In genomic region chr1:75345036-75345935, GRCm38 (mm10) we compare ENCODE assay signal across 9 mouse cellular contexts. TPM values are rescaled to one million over a fixed set of nuclear protein-coding genes. Genes with fewer than 3 reads are reported as not detected.
A peak's percentile ranks its signal among the peaks of the same experiment; 100 is the strongest.
DNase-seq lines count a peak whose midpoint lies in the region; ATAC-seq and TF ChIP-seq lines count a peak whose summit lies in the region.
"Had no signal": no experiment of that assay in that cellular context is flagged by ENCODE, and none has a peak within 500 bp of the region (broad histone marks: within the 10 kb centered on the region; RNA-seq: fewer than 3 reads in every experiment).

No protein-coding gene starts in this region.

- no peak for TF ChIP-seq POLR2A in CH12.LX (IDR thresholded peaks at IDR 0.05; ENCODE audit: low read depth, low read length)

- H3K4me2 ChIP-seq in CH12.LX (ENCODE audit: insufficient read depth, low read depth, poor library complexity, severe bottlenecking): peak overlapping the region; percentile 44
- H3K4me2 ChIP-seq in embryonic facial prominence, embryonic 15.5 days (replicated peaks): 0 out of 2 replicates have a peak overlapping the region, but pooled peaks have one; percentile 2

- peaks cover 2% of the 10 kb centered on the region for H3K9me3 ChIP-seq in CH12.LX (replicated peaks; ENCODE audit: low read length)
- H3K9me3 ChIP-seq in embryonic facial prominence, embryonic 15.5 days (replicated peaks): no peaks in the 10 kb centered on the region

- no peaks in the 10 kb centered on the region for H3K36me3 ChIP-seq in CH12.LX (replicated peaks in 1 of 2; ENCODE audit: control insufficient read depth in 1 of 2, insufficient read depth in 1 of 2, low read length in 1 of 2)
- H3K36me3 ChIP-seq in embryonic facial prominence, embryonic 15.5 days: no peaks in the 10 kb centered on the region

- dilution Hi-C loops in CH12.LX (cut with MboI; ENCODE audit: extremely low pct_ligation_motif_present, extremely low pct_unique_long_range_greater_than_20kb, low sequenced_read_pairs): no loop called here

- in situ Hi-C loops in CH12.LX (cut with MboI; ENCODE audit: low pct_ligation_motif_present, low pct_unique_long_range_greater_than_20kb, low sequenced_read_pairs): loop anchor here (5.0 to 25.0 kb wide), 2 partner anchors 127 to 217 kb away; no protein-coding TSS in a partner anchor

- DNase-seq in heart, adult 18-20 months: peak; percentile 23 to 37
- no peak for DNase-seq in heart, adult 8-10 months (ENCODE audit: low spot score)
- DNase-seq in CH12.LX (ENCODE audit: extremely low read depth): peak; percentile 34
- peak; percentile 41 to 60 for DNase-seq in kidney, postnatal 4 days
- DNase-seq in left cerebral cortex, adult 11 months (ENCODE audit: low spot score): no peak
- DNase-seq in right cerebral cortex, postnatal 14 days: no peak
- DNase-seq in adrenal gland, postnatal 10 days: no peak

- TF ChIP-seq EP300 in CH12.LX (IDR thresholded peaks at IDR 0.05; ENCODE audit: low read length): no peak

- TF ChIP-seq RAD21 in CH12.LX (IDR thresholded peaks at IDR 0.05; ENCODE audit: low read depth, low read length): peak; percentile 40

- peaks cover 10 to 32% of the 10 kb centered on the region in 2 experiments for H3K4me1 ChIP-seq in CH12.LX (ENCODE audit: control insufficient read depth in 1 of 2, insufficient read depth in 2 of 2)
- peaks cover 45% of the 10 kb centered on the region for H3K4me1 ChIP-seq in embryonic facial prominence, embryonic 15.5 days

- H3K27ac ChIP-seq in CH12.LX (ENCODE audit: insufficient read depth, low read depth): no peak overlapping the region
- peak overlapping the region; percentile 51; the same call in 1 of the 2 replicates for H3K27ac ChIP-seq in embryonic facial prominence, embryonic 15.5 days (replicated peaks)
- H3K27ac ChIP-seq: macrophage had no signal

- peaks cover 10% of the 10 kb centered on the region for H3K27me3 ChIP-seq in CH12.LX (replicated peaks)
- H3K27me3 ChIP-seq in embryonic facial prominence, embryonic 15.5 days: peaks cover 5% of the 10 kb centered on the region; the same call in 1 of the 2 replicates

- ATAC-seq in embryonic facial prominence, embryonic 15.5 days (ENCODE audit: insufficient number of reproducible peaks, low FRiP score, low TSS enrichment, low read depth): 0 out of 2 replicates have a peak, but pooled peaks have one; percentile 26

- H3K4me3 ChIP-seq in CH12.LX (replicated peaks in 1 of 3; ENCODE audit: low read depth in 2 of 3, low read length in 2 of 3, poor library complexity in 1 of 3): peak overlapping the region in 1 of 3 experiments; percentile 22
- no peak overlapping the region for H3K4me3 ChIP-seq in embryonic facial prominence, embryonic 15.5 days (replicated peaks)

- H3K79me2 ChIP-seq in CH12.LX (replicated peaks; ENCODE audit: control insufficient read depth, extremely low read depth, insufficient read depth, poor library complexity, severe bottlenecking): no peaks in the 10 kb centered on the region

- TF ChIP-seq CTCF in CH12.LX (conservative IDR thresholded peaks at IDR 0.05 in 1 of 2, IDR thresholded peaks at IDR 0.05 in 1 of 2; ENCODE audit: low read depth in 2 of 2, low read length in 2 of 2): peak in 1 of 2 experiments; percentile 59; a peak in 2 of 4 replicates

- H3K9ac ChIP-seq in CH12.LX (ENCODE audit: insufficient read depth, low read depth): no peak overlapping the region
- no peak overlapping the region for H3K9ac ChIP-seq in embryonic facial prominence, embryonic 15.5 days

- WGBS in embryonic facial prominence, embryonic 15.5 days: 32% methylated on average over 20 of the region's 20 CpGs

TF ChIP-seq in CH12.LX, 34 proteins besides CTCF, POLR2A, EP300 and RAD21:
- TF ChIP-seq SMC3 (IDR thresholded peaks at IDR 0.05; ENCODE audit: low read depth, low read length): peak; percentile 35
- 0 out of 2 replicates have a peak, but pooled peaks have one; percentile 5 for TF ChIP-seq MEF2A (IDR thresholded peaks at IDR 0.05; ENCODE audit: borderline replicate concordance, low read depth, low read length)
- TF ChIP-seq E2F4 (IDR thresholded peaks at IDR 0.05; ENCODE audit: insufficient replicate concordance, low read depth, low read length): no peak

RNA-seq across cellular contexts. Expression of gene Des, which starts 14.8 kb away (rescaled TPM):
- total RNA-seq in heart, adult 18-20 months (2021): 1,000 to 10,000 TPM; 1,347 to 1,386 TPM
- total RNA-seq in heart, adult 8-10 months (2022): 1,000 to 10,000 TPM; 1,263 to 1,551 (median 1,367) TPM
- total RNA-seq in CH12.LX (2012; rRNA removed) (9.1 and 9.3 TPM in 2 replicates), CH12.LX (2014; rRNA removed) (10.0 and 11.7 TPM in 2 replicates)
- 18.9 and 20.9 TPM in 2 replicates for polyA plus RNA-seq in CH12.LX (2012; ENCODE audit: insufficient read length, low read depth)
- polyA plus RNA-seq in embryonic facial prominence, embryonic 15.5 days (2015; fragmentation: Nextera tagmentation; extraction: Ambion mirVana): 112 and 140 TPM in 2 replicates
- total RNA-seq in adrenal gland, postnatal 10 days (2021): 100 to 1,000 TPM in 1 of 2 experiments, 10 to 100 TPM in 1; 62.7 to 208 TPM
- polyA plus RNA-seq: macrophage had no signal

RNA-seq across cellular contexts. Expression of gene Dnpep, which starts 27.5 kb away (rescaled TPM):
- 10 to 100 TPM; 80.9 to 88.3 TPM for total RNA-seq in heart, adult 18-20 months (2021)
- 10 to 100 TPM; 85.4 to 89.1 (median 86.9) TPM for total RNA-seq in heart, adult 8-10 months (2022)
- total RNA-seq in CH12.LX (2012; rRNA removed): 67.3 and 73.8 TPM in 2 replicates
- total RNA-seq in CH12.LX (2014; rRNA removed): 48.4 and 50.4 TPM in 2 replicates
- polyA plus RNA-seq in CH12.LX (2012; ENCODE audit: insufficient read length, low read depth): 35.0 and 39.8 TPM in 2 replicates
- polyA plus RNA-seq in embryonic facial prominence, embryonic 15.5 days (2015; fragmentation: Nextera tagmentation; extraction: Ambion mirVana): 113 and 115 TPM in 2 replicates
- 100 to 1,000 TPM; 103 to 106 TPM for total RNA-seq in adrenal gland, postnatal 10 days (2021)

RNA-seq across cellular contexts. Expression of gene Speg, which starts 29.8 kb away (rescaled TPM):
- total RNA-seq in heart, adult 18-20 months (2021): 100 to 1,000 TPM; 115 TPM
- 100 to 1,000 TPM; 131 to 145 (median 137) TPM for total RNA-seq in heart, adult 8-10 months (2022)
- total RNA-seq in CH12.LX (2012; rRNA removed) (14.2 and 18.8 TPM in 2 replicates), CH12.LX (2014; rRNA removed) (13.0 and 13.1 TPM in 2 replicates)
- polyA plus RNA-seq in CH12.LX (2012; ENCODE audit: insufficient read length, low read depth): 30.7 and 31.7 TPM in 2 replicates
- polyA plus RNA-seq in embryonic facial prominence, embryonic 15.5 days (2015; fragmentation: Nextera tagmentation; extraction: Ambion mirVana): 16.5 and 18.6 TPM in 2 replicates
- total RNA-seq in adrenal gland, postnatal 10 days (2021): 10 to 100 TPM; 12.8 to 30.6 TPM

Comparison
In these comparisons a context has a peak if more than half of its experiments do, and no peak if none do; other contexts are left out.
1. DNase-seq: peak in heart, adult 18-20 months (2 of 2), CH12.LX (single experiment) and kidney, postnatal 4 days (2 of 2); none in heart, adult 8-10 months (single experiment), left cerebral cortex, adult 11 months (single experiment), right cerebral cortex, postnatal 14 days (single experiment) and adrenal gland, postnatal 10 days (single experiment).
2. RNA of gene Des, which starts 14.8 kb away (total RNA-seq): 1,263 to 1,551 TPM in heart, adult 8-10 months and 1,347 to 1,386 TPM in heart, adult 18-20 months; 62.7 to 208 TPM in adrenal gland, postnatal 10 days and 9.1 to 11.7 TPM in CH12.LX; every median in the first group is over 4 times any median in the second.